Mouse (Mus musculus) kidney, embryonic 15.5 days (tissue): ENCODE results near the gene Htt. TPM values are rescaled to one million over a fixed set of nuclear protein-coding genes. Genes with fewer than 3 reads are reported as not detected.
A peak's percentile ranks its signal among the peaks of the same experiment; 100 is the strongest.

Experiments used
- ATAC-seq: fragments of 200-750 bp; cut with Nextera tagmentation; replicated peaks from 2 replicates; pipeline ENCODE4 v1.8.0; 2017; ENCODE audit warnings: moderate TSS enrichment; ENCODE audit not compliant: low FRiP score
- H3K27ac ChIP-seq: fragments of 300-500 bp; sonication (generic); 2 replicates; pipeline ENCODE4 v1.5.1; 2015; ENCODE audit warnings: mild to moderate bottlenecking, inconsistent platforms
- H3K27me3 ChIP-seq: fragments of 300-500 bp; sonication (generic); 2 replicates; pipeline ENCODE4 v1.6.1; 2015; ENCODE audit warnings: inconsistent platforms
- H3K36me3 ChIP-seq: fragments of 300-500 bp; sonication (generic); 2 replicates; pipeline ENCODE4 v1.6.1; 2015; ENCODE audit warnings: inconsistent platforms
- H3K4me1 ChIP-seq: fragments of 300-500 bp; sonication (generic); 2 replicates; pipeline ENCODE4 v1.6.1; 2015; ENCODE audit warnings: inconsistent platforms
- H3K4me2 ChIP-seq: fragments of 300-500 bp; sonication (generic); 2 replicates; pipeline ENCODE4 v1.6.1; 2015; ENCODE audit warnings: moderate library complexity, mild to moderate bottlenecking, inconsistent platforms
- H3K4me3 ChIP-seq: fragments of 300-500 bp; sonication (generic); replicated peaks from 2 replicates; pipeline ENCODE4 v1.5.1; 2015; ENCODE audit warnings: mild to moderate bottlenecking, inconsistent platforms
- H3K9ac ChIP-seq: fragments of 300-500 bp; sonication (generic); 2 replicates; pipeline ENCODE4 v1.6.1; 2015; ENCODE audit warnings: mild to moderate bottlenecking, inconsistent platforms
- H3K9me3 ChIP-seq: fragments of 300-500 bp; sonication (generic); replicated peaks from 2 replicates; pipeline ENCODE4 v1.6.1; 2016; ENCODE audit warnings: inconsistent platforms
- WGBS: fragments of 180-500 bp; shearing (Covaris S2); methylation state at CpG from one replicate; pipeline ENCODE4 v1.1.7; 2015; ENCODE audit warnings: mixed read lengths; 5-methylcytosine and 5-hydroxymethylcytosine counted together
- polyA plus RNA-seq: library from polyadenylated mRNA; unstranded; fragments of >200 nt; fragmentation: Nextera tagmentation; extraction: Ambion mirVana; gene quantifications from 2 replicates; pipeline ENCODE4 v1.2.1, GENCODE M21; 2015

Gene Htt
- polyA plus RNA-seq, 1 experiment from 2014 or later = 12.9 TPM

DNA sequence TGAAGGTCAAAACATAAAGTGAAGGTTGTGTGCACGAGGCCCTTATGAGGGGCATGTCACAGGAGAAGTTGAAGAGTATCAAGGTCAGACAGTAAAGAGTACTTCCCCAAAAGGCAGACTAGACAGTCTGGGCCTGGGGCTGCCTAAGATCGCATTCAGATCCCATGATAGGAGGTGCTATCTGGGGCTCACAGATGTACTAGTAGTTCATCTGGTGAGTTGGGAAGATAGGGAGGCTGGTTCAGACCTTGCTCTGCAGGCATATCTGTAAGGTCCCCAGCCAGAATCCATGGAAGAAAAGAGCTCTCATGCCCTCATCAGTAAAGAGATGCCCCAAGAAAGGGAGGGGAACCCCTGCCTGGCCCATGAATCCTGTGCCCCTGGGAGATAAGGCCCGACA is 157.2 kb downstream of the Htt start:
- no peak overlapping the region for H3K4me3 ChIP-seq
- no peak for ATAC-seq
- no peaks in the 10 kb centered on the region for H3K9me3 ChIP-seq
- no peak overlapping the region for H3K4me2 ChIP-seq
- H3K9ac ChIP-seq = no peak overlapping the region
- WGBS = 86% methylated on average over 3 of the region's 3 CpGs
- no peaks in the 10 kb centered on the region for H3K4me1 ChIP-seq
- H3K36me3 ChIP-seq = peaks cover 7% of the 10 kb centered on the region
- H3K27me3 ChIP-seq = no peaks in the 10 kb centered on the region
- H3K27ac ChIP-seq = no peak overlapping the region

DNA sequence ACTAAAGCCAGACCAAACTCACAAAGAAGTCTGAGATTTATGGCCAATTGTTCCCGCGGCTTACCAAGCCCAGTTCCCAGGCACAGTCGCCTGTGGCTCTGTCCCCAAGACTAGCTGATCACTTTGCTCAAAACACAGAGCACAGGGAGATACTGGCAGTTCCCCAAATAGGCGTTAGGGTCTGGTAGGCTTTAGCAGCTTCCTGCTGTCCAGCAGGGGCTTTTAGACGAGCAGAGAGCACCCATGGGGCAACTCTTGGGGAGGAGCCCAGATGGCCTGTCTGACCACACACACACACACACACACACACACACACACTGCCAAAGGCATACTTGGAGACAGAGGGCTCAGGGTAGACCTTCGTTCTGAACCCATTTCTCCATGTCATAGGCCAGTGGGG is 161.0 kb downstream of the Htt start:
- H3K9ac ChIP-seq = no peak overlapping the region
- no peak for ATAC-seq
- no peak overlapping the region for H3K27ac ChIP-seq
- no peak overlapping the region for H3K4me3 ChIP-seq
- H3K36me3 ChIP-seq = peaks cover 14% of the 10 kb centered on the region
- no peak overlapping the region for H3K4me2 ChIP-seq
- no peaks in the 10 kb centered on the region for H3K9me3 ChIP-seq
- WGBS = 39% methylated on average over 6 of the region's 6 CpGs
- no peaks in the 10 kb centered on the region for H3K27me3 ChIP-seq
- no peaks in the 10 kb centered on the region for H3K4me1 ChIP-seq

DNA sequence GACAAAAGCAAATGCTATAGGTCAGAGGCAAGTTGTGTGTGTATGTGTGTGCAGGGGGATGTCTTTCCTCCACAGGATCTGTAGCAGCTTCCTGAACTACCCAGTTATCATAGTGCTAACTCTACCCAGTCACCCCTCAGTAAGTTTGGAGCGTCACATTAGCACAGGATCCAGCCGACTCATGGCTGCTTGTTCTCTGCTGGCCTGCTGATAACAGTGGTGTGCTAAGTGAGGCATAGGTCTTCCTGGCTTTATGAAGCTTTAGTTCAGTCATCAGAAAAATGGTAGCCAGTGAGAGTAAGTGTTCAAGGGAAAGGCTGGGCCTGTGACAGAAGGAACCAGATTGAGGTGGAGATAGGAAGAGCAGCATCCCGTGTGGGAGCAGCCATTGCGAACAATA is 162.4 kb downstream of the Htt start:
- H3K27ac ChIP-seq = no peak overlapping the region
- no peaks in the 10 kb centered on the region for H3K4me1 ChIP-seq
- no peak overlapping the region for H3K9ac ChIP-seq
- WGBS = 96% methylated on average over 4 of the region's 4 CpGs
- no peak overlapping the region for H3K4me2 ChIP-seq
- H3K27me3 ChIP-seq = no peaks in the 10 kb centered on the region
- H3K36me3 ChIP-seq = peaks cover 14% of the 10 kb centered on the region
- ATAC-seq = no peak
- no peak overlapping the region for H3K4me3 ChIP-seq
- no peaks in the 10 kb centered on the region for H3K9me3 ChIP-seq

DNA sequence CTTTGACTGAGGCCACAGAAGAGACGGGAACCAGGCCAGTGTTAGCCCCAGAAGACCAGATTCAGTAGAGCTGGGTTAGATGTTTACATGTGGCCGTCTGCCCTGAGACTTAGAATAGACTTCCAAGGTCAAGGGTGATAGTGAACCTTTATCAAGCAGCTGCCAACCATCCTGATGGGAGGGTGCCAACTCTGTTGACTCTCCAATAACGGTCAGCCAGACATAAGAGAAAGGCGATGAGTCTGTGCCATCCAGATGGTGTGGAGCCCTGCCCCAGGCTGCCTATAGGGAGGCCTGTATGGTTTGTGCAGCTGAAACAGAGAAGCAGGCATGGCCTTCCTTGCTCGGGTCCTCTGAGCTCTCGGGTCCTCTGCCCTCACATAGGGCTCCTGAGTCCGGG is 163.0 kb downstream of the Htt start:
- 84% methylated on average over 7 of the region's 7 CpGs for WGBS
- Histone ChIP-seq H3K27me3 (no peaks in the 10 kb centered on the region), H3K27ac (no peak overlapping the region), H3K4me2 (no peak overlapping the region), H3K36me3 (peaks cover 14% of the 10 kb centered on the region), H3K4me3 (no peak overlapping the region), H3K9me3 (no peaks in the 10 kb centered on the region), H3K9ac (no peak overlapping the region), H3K4me1 (no peaks in the 10 kb centered on the region)
- ATAC-seq = no peak

DNA sequence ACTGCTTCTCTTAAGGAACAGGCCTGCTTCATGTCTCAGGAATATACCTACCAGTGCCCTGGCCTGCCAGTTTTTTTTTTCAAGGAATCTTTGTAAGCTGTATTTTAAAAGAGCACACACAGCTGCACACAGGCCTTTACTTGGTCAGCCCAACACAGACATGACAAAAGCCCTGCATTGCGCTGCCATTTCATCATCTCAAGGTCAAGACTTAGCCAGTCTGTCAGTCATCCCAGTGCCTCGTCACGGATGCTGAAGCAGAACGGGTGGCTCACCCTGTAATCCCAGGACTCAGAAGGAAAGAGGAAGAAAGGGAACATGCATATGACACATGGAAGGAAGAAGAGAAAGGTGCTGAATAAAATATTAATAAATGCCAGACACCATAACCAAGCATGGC is 166.1 kb downstream of the Htt start:
- peaks cover 21% of the 10 kb centered on the region for H3K4me1 ChIP-seq
- H3K27me3 ChIP-seq = no peaks in the 10 kb centered on the region
- no peak overlapping the region for H3K27ac ChIP-seq
- no peak overlapping the region for H3K9ac ChIP-seq
- WGBS = 91% methylated on average over 4 of the region's 4 CpGs
- no peak overlapping the region for H3K4me2 ChIP-seq
- ATAC-seq = no peak
- H3K36me3 ChIP-seq = peaks cover 14% of the 10 kb centered on the region
- H3K4me3 ChIP-seq = no peak overlapping the region
- no peaks in the 10 kb centered on the region for H3K9me3 ChIP-seq

DNA sequence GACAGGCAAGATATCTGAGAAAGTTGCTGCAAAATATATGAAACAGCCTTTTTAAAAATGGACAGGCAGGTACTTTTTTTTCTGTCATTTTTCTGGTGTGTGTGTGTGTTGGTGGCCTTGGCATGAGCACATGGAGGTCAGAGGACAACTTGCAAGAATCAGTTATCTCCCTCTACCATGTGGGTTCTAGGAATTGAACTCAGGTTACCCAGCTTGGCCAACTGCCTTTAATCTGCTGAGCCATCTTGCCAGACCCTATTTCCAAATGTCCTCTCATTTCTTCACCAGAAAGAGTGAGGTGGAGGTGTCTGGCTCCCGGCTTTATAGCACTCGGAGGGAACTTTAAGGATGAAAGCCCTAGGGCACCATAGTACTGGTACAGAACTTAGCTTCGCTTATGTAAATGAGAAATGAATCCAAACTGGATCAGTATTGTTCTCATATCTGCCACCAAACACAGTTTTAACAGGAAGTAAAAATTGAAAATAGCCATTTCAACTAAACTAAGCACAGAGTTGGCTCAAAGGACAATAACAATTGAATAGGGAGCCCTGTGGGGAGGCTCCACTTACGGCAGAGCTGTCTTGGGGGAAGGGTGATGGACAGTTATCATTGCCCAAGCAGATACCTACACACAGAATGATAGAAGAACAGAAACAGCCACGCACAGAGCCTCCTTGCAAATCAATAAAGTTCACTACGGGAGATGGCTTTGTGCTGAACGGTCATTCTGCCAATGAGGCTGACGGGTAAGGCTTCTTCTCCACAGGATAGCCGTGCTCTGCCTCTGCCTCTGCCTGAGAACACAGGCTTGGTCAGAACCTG is 168.8 kb downstream of the Htt start:
- Histone ChIP-seq H3K4me1 (peaks cover 21% of the 10 kb centered on the region), H3K4me2 (no peak overlapping the region), H3K36me3 (no peaks in the 10 kb centered on the region; the same call in 1 of the 2 replicates), H3K9me3 (no peaks in the 10 kb centered on the region), H3K9ac (no peak overlapping the region), H3K27me3 (no peaks in the 10 kb centered on the region), H3K27ac (0 out of 2 replicates have a peak overlapping the region, but pooled peaks have one; percentile 85), H3K4me3 (no peak overlapping the region)
- ATAC-seq = no peak
- 83% methylated on average over 9 of the region's 9 CpGs for WGBS

DNA sequence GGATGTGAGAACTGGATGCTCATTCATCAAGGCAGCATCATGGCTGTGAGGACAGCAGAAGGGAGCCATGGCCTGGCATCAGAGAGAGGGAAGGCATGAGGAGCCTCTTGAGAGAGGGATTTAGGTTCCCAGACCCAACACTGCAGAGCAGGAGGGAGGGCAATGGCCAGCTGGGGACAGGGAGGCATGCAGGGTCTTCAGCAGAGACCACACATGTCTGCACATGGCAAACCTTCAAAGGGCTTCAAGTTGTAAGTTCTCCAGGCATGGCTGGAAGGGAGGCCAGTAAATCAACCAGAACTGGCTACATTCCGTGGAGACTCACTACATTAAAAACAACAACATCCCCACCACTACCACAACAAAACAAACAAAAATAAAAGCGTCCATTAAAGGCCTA is 169.6 kb downstream of the Htt start:
- no peaks in the 10 kb centered on the region for H3K36me3 ChIP-seq
- no peaks in the 10 kb centered on the region for H3K27me3 ChIP-seq
- WGBS = 37% methylated on average over 2 of the region's 2 CpGs
- peaks cover 21% of the 10 kb centered on the region for H3K4me1 ChIP-seq
- peak overlapping the region; percentile 85 for H3K27ac ChIP-seq
- ATAC-seq = no peak
- no peak overlapping the region for H3K4me2 ChIP-seq
- no peak overlapping the region for H3K4me3 ChIP-seq
- no peak overlapping the region for H3K9ac ChIP-seq
- no peaks in the 10 kb centered on the region for H3K9me3 ChIP-seq

DNA sequence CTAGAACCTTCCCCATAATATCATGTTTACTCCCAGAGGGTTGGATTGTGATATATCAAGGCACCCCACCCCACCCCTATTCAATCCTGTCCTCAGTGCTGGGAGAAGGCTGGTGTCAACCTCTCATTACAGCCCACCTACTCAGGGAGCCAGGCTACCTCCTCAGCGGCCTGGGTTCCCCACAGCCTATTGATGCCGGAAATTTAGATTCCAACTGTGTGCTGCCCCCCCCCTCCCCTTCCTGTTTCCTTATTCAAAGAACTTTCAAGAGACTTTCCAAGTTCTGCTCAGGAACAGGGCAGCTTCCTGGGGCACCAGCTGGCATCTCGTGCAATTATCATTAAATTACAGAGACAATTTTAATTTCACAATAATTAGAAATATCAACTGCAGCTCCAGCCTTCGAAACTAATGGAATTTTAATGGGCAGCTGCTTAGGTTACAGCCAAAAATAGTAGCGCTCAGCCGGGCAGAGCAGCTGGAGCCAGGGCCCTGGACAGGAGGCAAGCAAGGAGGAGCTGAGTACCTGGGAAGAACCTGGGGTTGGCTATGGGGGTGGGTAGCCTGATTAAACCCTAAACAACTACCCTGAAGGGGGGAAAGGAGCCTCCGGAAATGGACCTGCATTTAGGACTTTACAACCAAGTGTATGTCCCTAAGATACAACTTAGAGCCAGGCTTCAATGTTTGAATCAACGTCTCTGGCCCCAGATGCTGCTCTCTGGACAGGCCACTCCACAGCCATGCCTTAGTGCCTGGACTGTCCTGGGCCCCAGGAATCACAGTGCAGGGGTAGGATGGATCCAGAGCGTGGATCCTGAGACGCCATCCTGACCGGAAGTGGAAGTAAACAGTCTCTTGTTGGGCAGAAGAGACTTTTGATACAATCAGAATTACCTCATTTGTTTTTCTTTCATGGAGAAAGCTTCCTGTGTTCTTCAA is 170.2 kb downstream of the Htt start:
- Histone ChIP-seq H3K27ac (peak overlapping the region; percentile 85), H3K4me1 (peaks cover 21% of the 10 kb centered on the region), H3K4me3 (no peak overlapping the region), H3K4me2 (no peak overlapping the region), H3K36me3 (no peaks in the 10 kb centered on the region), H3K9me3 (no peaks in the 10 kb centered on the region), H3K27me3 (no peaks in the 10 kb centered on the region), H3K9ac (no peak overlapping the region)
- ATAC-seq = peak; percentile 52; the same call in 1 of the 2 replicates
- WGBS = 35% methylated on average over 11 of the region's 11 CpGs

DNA sequence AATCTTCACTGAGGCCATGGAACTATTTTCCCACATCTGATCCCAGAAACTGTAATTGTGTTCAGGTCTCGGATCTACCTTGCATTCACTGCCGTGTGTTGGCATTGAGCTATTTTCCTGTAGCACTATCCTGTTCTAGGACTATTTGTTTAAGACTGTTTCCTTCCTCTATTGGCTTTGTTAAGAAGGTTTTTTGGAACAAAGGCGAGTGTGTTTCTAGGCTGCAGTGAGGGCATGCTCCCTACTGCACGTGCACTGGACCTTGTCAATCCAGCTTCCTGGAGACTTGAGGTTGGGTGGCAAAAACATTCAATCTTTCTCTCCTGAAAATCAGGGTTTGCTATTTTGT is 170.9 kb downstream of the Htt start:
- Histone ChIP-seq H3K27ac (peak overlapping the region; percentile 85), H3K4me1 (peaks cover 21% of the 10 kb centered on the region), H3K9ac (no peak overlapping the region), H3K36me3 (no peaks in the 10 kb centered on the region), H3K9me3 (no peaks in the 10 kb centered on the region), H3K4me3 (no peak overlapping the region), H3K27me3 (no peaks in the 10 kb centered on the region), H3K4me2 (no peak overlapping the region)
- WGBS = 26% methylated on average over 4 of the region's 4 CpGs
- 0 out of 2 replicates have a peak, but pooled peaks have one; percentile 45 for ATAC-seq

DNA sequence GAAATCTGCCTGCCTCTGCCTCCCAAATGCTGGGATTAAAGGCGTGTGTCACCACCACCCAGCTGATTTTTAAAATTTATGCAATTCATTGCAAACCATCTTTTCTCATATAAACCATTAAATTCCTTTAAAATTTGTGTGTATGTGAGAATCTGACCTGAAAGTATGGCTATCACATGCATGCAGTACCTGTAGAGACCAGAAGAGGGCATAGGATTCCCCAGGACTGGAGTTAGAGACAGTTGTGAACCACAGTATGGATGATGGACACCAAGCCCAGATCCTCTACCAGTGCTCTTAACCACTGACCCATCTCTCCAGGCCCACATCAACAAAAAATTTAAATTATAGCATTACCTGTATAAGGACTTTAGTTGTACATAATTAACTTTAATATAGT is 171.9 kb downstream of the Htt start:
- H3K27ac ChIP-seq = no peak overlapping the region
- H3K36me3 ChIP-seq = no peaks in the 10 kb centered on the region
- H3K4me3 ChIP-seq = no peak overlapping the region
- H3K4me2 ChIP-seq = no peak overlapping the region
- H3K9ac ChIP-seq = no peak overlapping the region
- no peak for ATAC-seq
- H3K4me1 ChIP-seq = peaks cover 21% of the 10 kb centered on the region
- WGBS = 93% methylated on average over 1 of the region's 1 CpGs
- H3K27me3 ChIP-seq = no peaks in the 10 kb centered on the region
- no peaks in the 10 kb centered on the region for H3K9me3 ChIP-seq

DNA sequence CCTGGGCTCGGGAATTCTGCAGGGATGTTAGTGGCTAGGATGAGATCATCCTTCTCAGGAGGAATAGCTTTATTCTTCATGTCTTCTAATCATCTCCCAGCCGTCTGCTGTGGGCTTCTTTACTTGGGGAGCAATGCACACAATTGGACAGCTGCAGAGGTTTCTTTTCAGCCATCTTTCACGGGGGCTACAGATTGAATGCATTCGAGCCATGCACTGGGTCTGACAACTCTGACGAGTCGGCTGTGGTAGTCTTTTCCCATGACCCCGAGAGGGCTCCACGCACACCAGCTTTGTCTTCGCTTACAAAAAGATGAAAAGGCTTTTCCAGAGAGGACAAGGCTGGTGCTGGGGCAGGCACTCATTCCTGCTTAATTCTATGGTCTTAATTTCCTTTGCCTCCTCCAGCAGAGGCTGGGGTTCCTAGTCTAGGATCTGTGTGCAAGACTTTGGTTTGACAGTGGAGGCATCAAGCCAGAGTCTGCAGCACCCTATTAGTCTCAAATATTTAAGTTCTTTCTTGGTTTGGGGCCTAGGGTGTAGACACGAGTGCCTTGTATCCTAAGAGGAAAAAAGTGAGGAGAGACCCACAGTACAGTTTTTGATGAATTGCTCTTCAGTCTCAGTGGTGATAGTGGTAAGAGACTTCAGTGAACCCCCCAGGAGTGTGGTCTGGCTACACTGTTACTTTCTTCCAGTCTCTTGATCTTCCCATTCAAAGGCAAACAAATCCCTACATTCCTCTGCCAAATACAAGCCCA is 180.3 kb downstream of the Htt start:
- WGBS = 74% methylated on average over 10 of the region's 10 CpGs
- Histone ChIP-seq H3K4me1 (no peaks in the 10 kb centered on the region), H3K4me2 (no peak overlapping the region), H3K36me3 (no peaks in the 10 kb centered on the region), H3K9me3 (no peaks in the 10 kb centered on the region), H3K4me3 (no peak overlapping the region), H3K9ac (no peak overlapping the region), H3K27me3 (no peaks in the 10 kb centered on the region), H3K27ac (no peak overlapping the region)
- no peak for ATAC-seq

DNA sequence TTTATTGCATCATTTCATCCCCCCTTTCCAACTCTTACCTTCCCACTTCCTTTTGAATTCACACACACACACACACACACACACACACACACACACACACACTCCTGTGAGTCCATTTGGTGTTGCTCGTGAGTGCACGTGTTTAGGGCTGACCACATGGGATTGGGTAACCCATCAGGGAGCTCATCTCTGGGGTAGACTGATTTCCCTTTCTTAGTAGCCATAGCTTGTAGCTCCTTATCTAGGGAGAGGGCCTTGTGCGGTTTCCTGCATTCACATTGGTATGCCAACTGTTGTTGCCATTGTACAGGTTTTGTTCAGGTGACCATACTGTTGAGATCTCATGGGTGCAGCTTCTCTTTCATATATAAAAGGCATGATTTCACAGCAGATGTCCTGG is 181.9 kb downstream of the Htt start:
- Histone ChIP-seq H3K9ac (no peak overlapping the region), H3K36me3 (no peaks in the 10 kb centered on the region), H3K4me3 (no peak overlapping the region), H3K9me3 (no peaks in the 10 kb centered on the region), H3K4me2 (no peak overlapping the region), H3K4me1 (peaks cover 1% of the 10 kb centered on the region; the same call in 1 of the 2 replicates), H3K27me3 (no peaks in the 10 kb centered on the region), H3K27ac (no peak overlapping the region)
- no peak for ATAC-seq
- WGBS = 86% methylated on average over 3 of the region's 3 CpGs
